In the genomic region with DNA sequence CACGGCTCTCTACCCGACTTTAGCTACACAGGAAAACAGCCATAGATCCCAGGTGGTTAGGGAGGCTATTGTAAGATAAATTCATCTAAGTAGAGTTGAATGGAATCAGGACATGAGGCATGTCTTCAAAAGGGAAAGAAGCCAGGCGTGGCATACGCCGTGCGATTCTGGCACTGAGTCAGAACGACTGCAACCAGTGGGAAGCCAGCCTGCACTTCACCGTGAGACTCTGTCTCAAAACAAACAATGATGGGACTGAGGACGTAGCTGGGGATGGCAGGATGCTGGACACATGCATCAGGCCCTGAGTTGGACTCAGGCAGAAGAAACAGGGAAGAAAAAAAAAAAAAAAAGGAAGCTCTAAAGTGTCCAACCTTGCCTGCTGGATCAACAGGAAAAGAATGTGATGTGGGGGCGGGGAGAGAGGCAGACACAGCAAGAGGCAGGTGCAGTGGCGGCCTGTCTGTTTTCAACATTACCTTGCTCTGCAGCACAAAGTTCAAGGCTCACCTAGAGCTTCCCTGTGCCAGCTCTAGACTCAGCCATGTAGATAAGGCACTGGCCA, we compare ENCODE assay signal across 21 mouse cellular contexts. TPM values are rescaled to one million over a fixed set of nuclear protein-coding genes. Genes with fewer than 3 reads are reported as not detected.
DNase-seq lines count a peak whose midpoint lies in the region; ATAC-seq lines count a peak whose summit lies in the region.
"Had no signal": no experiment of that assay in that cellular context is flagged by ENCODE, and none has a peak within 500 bp of the region (broad histone marks: within the 10 kb centered on the region; RNA-seq: fewer than 3 reads in every experiment).

No protein-coding gene starts in this region.

- H3K9me3 ChIP-seq in kidney, embryonic 16.5 days (ENCODE audit: low read length) = no peaks in the 10 kb centered on the region
- H3K9me3 ChIP-seq: embryonic facial prominence, embryonic 15.5 days; heart, embryonic 12.5 days; hindbrain, embryonic 12.5 days; liver, embryonic 15.5 days; midbrain, embryonic 13.5 days; stomach, embryonic 15.5 days had no signal

- no peak overlapping the region for H3K4me2 ChIP-seq in kidney, embryonic 16.5 days (replicated peaks; ENCODE audit: low read depth, low read length)
- H3K4me2 ChIP-seq: embryonic facial prominence, embryonic 15.5 days; heart, embryonic 12.5 days; hindbrain, embryonic 12.5 days; liver, embryonic 15.5 days; midbrain, embryonic 13.5 days; stomach, embryonic 15.5 days had no signal

- WGBS in kidney, embryonic 16.5 days = 82% methylated on average over 11 of the region's 11 CpGs

- H3K4me1 ChIP-seq in kidney, embryonic 16.5 days (ENCODE audit: insufficient read depth, low read length) = no peaks in the 10 kb centered on the region
- H3K4me1 ChIP-seq: hindbrain, embryonic 12.5 days; stomach, embryonic 15.5 days had no signal

- no peak overlapping the region for H3K4me3 ChIP-seq in kidney, embryonic 16.5 days (ENCODE audit: low read length)
- H3K4me3 ChIP-seq: embryonic facial prominence, embryonic 15.5 days; heart, embryonic 12.5 days; hindbrain, embryonic 12.5 days; liver, embryonic 15.5 days; midbrain, embryonic 13.5 days; stomach, embryonic 15.5 days had no signal

- no peaks in the 10 kb centered on the region for H3K36me3 ChIP-seq in kidney, embryonic 16.5 days (ENCODE audit: insufficient read depth, low read length)
- H3K36me3 ChIP-seq: embryonic facial prominence, embryonic 15.5 days; hindbrain, embryonic 12.5 days; liver, embryonic 15.5 days; midbrain, embryonic 13.5 days; stomach, embryonic 15.5 days had no signal

- no peak overlapping the region for H3K27ac ChIP-seq in kidney, embryonic 16.5 days (ENCODE audit: low read length)
- H3K27ac ChIP-seq: embryonic facial prominence, embryonic 15.5 days; hindbrain, embryonic 12.5 days; liver, embryonic 15.5 days; midbrain, embryonic 13.5 days; stomach, embryonic 15.5 days had no signal

- no peak overlapping the region for H3K9ac ChIP-seq in kidney, embryonic 16.5 days (replicated peaks; ENCODE audit: low read length)
- H3K9ac ChIP-seq: embryonic facial prominence, embryonic 15.5 days; heart, embryonic 12.5 days; hindbrain, embryonic 12.5 days; liver, embryonic 15.5 days; midbrain, embryonic 13.5 days; stomach, embryonic 15.5 days had no signal

- no peak for ATAC-seq in kidney, embryonic 16.5 days (ENCODE audit: low FRiP score, low TSS enrichment)
- ATAC-seq: forebrain, embryonic 16.5 days; midbrain, embryonic 13.5 days had no signal

- peak; percentile 16 for DNase-seq in adrenal gland, postnatal 14 days
- DNase-seq in adrenal gland, adult 2 months = no peak
- peak; percentile 32 for DNase-seq in kidney, postnatal 10 days
- peak; percentile 37 for DNase-seq in lung, postnatal 10 days
- DNase-seq in lung, adult 18-20 months = no peak
- peak; percentile 26 for DNase-seq in lung, postnatal 36 days
- no peak for DNase-seq in urinary bladder, postnatal 4 days (ENCODE audit: low spot score in 2 of 2)
- DNase-seq: adrenal gland, postnatal 10 days; cerebellum, adult 8-10 months; gastrocnemius, postnatal 14 days; heart, adult 18-20 months; kidney, adult 11 months; layer of hippocampus, postnatal 36 days had no signal

- no peaks in the 10 kb centered on the region for H3K27me3 ChIP-seq in kidney, embryonic 16.5 days (ENCODE audit: insufficient read depth, low read length)
- H3K27me3 ChIP-seq: embryonic facial prominence, embryonic 15.5 days; heart, embryonic 12.5 days; hindbrain, embryonic 12.5 days; stomach, embryonic 15.5 days had no signal

RNA-seq across cellular contexts. Expression of gene Gnb4, which starts 4.7 kb away (rescaled TPM):
- 43.7 and 44.4 TPM in 2 replicates for total RNA-seq in adrenal gland, postnatal 14 days (2021)
- total RNA-seq in adrenal gland, adult 2 months (2021) = 10 to 100 TPM; 24.9 to 63.2 TPM
- polyA plus RNA-seq in adrenal gland, adult 2 months (2012; rRNA removed) = 11.8 and 13.0 TPM in 2 replicates
- 54.5 and 60.7 TPM in 2 replicates for polyA plus RNA-seq in kidney, embryonic 16.5 days (2015; fragmentation: Nextera tagmentation; extraction: Ambion mirVana)

Comparison
In these comparisons a context has a peak if more than half of its experiments do, and no peak if none do; other contexts are left out.
1. DNase-seq: peak in adrenal gland, postnatal 14 days (single experiment), kidney, postnatal 10 days (single experiment), lung, postnatal 10 days (single experiment) and lung, postnatal 36 days (single experiment); none in adrenal gland, adult 2 months (single experiment), lung, adult 18-20 months (0 of 2) and urinary bladder, postnatal 4 days (0 of 2).